Mouse (Mus musculus): ENCODE results near the gene Zfp366. TPM values are rescaled to one million over a fixed set of nuclear protein-coding genes. Genes with fewer than 3 reads are reported as not detected.
"Not testable (repeated sequence)": the region's sequence is repeated elsewhere in the genome, so short reads cannot be mapped to it uniquely, and the experiment has no call there.

Zfp366 gene
- polyA plus RNA-seq, 1 experiment from 2014 or later = 0.36 TPM

DNA sequence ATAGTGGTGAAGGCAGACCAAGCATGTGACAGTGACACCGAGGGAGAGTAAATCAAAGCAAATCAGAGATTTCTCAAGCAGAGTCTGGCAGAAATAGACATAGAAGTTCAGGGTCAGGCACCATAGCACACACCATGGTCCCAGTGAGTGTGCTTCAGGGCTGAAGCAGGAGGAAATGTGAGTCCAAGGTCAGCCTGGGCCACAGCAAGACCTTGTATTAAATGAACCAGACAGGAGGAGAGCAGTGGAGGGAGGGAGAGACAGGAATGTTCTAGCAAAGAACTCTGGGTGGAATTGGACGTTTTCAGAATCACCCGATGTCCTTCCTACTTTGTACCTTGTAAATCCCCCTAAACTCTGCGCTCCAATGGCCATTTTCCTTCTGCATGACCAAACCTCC is 21.6 kb upstream of the Zfp366 start:
- H3K4me2 ChIP-seq = no peak overlapping the region
- no peak overlapping the region for H3K4me3 ChIP-seq
- 67% methylated on average over 4 of the region's 4 CpGs for WGBS
- no peaks in the 10 kb centered on the region for H3K27me3 ChIP-seq (replicated peaks)
- H3K4me1 ChIP-seq (replicated peaks) = peaks cover 13% of the 10 kb centered on the region
- H3K36me3 ChIP-seq = no peaks in the 10 kb centered on the region
- H3K9me3 ChIP-seq (replicated peaks) = no peaks in the 10 kb centered on the region
- no peak for ATAC-seq (ENCODE audit: insufficient number of reproducible peaks, low FRiP score)
- no peak overlapping the region for H3K9ac ChIP-seq
- H3K27ac ChIP-seq (ENCODE audit: poor library complexity, severe bottlenecking) = no peak overlapping the region

DNA sequence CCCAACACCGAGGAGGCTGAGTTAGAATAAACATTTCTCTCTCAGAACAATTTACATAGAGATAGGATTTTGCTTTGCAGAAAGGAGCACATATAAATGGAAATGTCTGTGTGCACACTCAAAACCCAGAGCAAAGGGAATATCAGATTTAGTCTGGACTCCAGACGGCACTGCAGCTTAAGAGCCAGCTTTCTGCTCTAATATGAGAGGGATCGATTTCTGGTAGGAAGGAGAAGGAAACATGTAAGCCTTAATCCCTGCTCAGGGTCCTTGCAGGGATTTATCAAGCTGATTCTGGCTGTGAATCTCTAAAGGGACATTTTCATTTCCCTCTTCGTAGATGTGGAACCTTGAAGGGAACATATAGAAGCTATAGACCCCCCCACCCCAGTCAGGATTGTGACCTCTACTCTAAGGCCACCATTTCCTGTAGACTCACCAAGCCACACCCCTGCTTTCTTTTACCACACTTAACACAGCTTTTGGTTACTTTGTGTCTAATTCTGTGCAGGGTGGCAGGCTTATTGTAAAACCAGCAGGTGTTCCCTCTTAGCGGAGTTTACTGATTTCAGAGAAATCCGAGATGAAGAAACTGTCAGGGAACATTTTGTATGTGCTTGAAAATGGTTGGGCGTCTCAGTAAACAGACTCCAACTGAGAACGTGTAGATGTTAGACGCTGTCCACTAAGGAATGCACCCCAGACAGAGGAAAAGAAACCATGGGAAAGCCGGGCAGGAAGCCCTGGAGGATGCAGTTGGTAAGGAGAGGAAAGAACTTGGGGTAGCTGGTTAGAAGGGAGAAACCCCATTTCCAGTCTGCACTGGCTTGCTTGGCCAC is 20.9 kb upstream of the Zfp366 start:
- Histone ChIP-seq H3K27me3 (replicated peaks) (no peaks in the 10 kb centered on the region), H3K4me2 (no peak overlapping the region), H3K27ac (ENCODE audit: poor library complexity, severe bottlenecking) (peak overlapping the region; percentile 13; the same call in 1 of the 2 replicates), H3K9ac (no peak overlapping the region), H3K36me3 (no peaks in the 10 kb centered on the region), H3K4me1 (replicated peaks) (peaks cover 13% of the 10 kb centered on the region), H3K4me3 (no peak overlapping the region), H3K9me3 (replicated peaks) (no peaks in the 10 kb centered on the region)
- ATAC-seq (ENCODE audit: insufficient number of reproducible peaks, low FRiP score) = no peak
- WGBS = 46% methylated on average over 10 of the region's 10 CpGs

DNA sequence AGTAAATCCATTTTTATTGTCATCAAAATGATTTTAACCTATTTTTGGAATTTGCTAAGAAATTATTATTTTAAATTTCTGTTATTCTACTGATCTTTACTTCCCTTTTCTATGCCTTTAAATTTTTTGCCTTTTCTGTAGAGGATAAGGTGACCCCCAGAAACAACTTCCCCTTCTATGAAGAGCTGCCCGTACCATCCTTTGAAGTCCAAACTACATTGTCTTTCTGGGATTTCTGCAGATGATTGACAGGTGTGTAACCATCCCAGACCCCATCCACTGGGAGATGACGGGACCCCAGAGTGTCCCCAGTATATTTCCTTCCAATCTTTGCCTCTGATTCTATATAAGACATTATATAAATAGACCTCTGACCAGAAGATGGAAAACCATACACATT is 20.3 kb upstream of the Zfp366 start:
- 69% methylated on average over 2 of the region's 2 CpGs for WGBS
- Histone ChIP-seq H3K27me3 (replicated peaks) (no peaks in the 10 kb centered on the region), H3K27ac (ENCODE audit: poor library complexity, severe bottlenecking) (no peak overlapping the region), H3K4me1 (replicated peaks) (peaks cover 13% of the 10 kb centered on the region), H3K9ac (no peak overlapping the region), H3K9me3 (replicated peaks) (no peaks in the 10 kb centered on the region), H3K4me3 (no peak overlapping the region), H3K4me2 (no peak overlapping the region), H3K36me3 (no peaks in the 10 kb centered on the region)
- ATAC-seq (ENCODE audit: insufficient number of reproducible peaks, low FRiP score) = no peak

DNA sequence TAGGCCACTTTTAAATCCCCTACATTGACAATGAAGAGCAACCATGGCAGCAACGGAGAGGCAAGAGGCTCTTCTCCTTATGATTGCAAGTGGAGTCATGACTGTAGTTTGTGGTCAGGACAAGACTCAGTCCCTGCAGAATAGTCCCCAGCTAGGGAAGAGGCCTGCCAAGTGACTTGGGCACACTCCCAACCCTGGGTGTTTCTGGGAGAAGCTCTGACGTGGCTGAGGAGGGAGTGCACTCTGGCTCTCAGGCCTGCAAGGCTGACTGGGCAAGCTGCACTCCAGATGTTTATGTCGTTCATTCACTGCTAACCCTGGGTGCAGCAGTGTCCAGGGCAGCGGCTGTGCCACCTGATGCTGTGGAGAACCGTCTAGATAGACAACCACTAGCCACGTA is 15.2 kb upstream of the Zfp366 start:
- no peaks in the 10 kb centered on the region for H3K36me3 ChIP-seq
- no peak overlapping the region for H3K4me2 ChIP-seq
- WGBS = 80% methylated on average over 6 of the region's 6 CpGs
- H3K27ac ChIP-seq (ENCODE audit: poor library complexity, severe bottlenecking) = no peak overlapping the region
- H3K9ac ChIP-seq = no peak overlapping the region
- H3K4me3 ChIP-seq = no peak overlapping the region
- 0 out of 2 replicates have a peak, but pooled peaks cover 3% of the 10 kb centered on the region for H3K9me3 ChIP-seq (replicated peaks)
- no peak for ATAC-seq (ENCODE audit: insufficient number of reproducible peaks, low FRiP score)
- no peaks in the 10 kb centered on the region for H3K27me3 ChIP-seq (replicated peaks)
- H3K4me1 ChIP-seq (replicated peaks) = peaks cover 8% of the 10 kb centered on the region

DNA sequence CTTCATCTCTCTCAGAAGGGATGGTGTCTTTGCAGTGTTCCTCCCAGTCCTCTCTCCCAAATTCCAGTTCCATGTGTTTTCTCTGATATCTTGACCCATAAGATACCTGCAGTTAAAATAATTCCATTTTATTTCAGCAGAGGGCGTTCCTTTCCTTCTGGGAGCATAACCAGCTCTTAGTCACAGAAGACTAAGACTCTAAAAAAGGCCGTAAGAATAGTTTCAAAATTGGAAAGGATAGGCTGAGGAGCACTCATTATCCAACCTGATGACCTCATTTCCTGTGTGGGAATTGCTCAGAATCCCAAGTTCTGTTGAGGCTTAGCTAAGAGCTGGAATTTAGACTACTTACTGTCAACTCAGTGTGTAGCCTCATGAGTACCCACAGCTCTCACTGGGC is 14.3 kb upstream of the Zfp366 start:
- no peak for ATAC-seq (ENCODE audit: insufficient number of reproducible peaks, low FRiP score)

DNA sequence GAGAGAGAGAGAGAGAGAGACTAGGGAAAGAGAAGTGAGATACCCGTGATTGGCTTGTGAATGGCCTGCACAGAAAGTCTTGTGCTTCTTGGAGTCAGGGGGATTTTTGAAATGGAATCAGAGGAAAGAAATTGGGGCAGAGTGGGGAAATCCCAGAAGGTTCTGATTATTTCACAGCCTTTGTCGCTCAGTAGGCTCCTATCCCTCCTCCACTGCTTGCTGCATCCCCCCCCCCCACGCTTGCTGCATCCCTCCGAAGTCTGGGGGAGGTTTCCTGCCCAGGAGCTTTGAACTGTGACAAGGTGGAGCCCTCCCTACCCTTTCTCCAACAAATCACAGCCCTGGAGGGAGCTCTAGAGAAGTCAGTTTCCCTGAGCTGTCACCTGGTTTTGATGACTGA is 10.8 kb upstream of the Zfp366 start:
- no peak overlapping the region for H3K4me3 ChIP-seq
- no peak for ATAC-seq (ENCODE audit: insufficient number of reproducible peaks, low FRiP score)
- H3K4me2 ChIP-seq = no peak overlapping the region
- WGBS = 33% methylated on average over 4 of the region's 4 CpGs
- 0 out of 2 replicates have a peak, but pooled peaks cover 3% of the 10 kb centered on the region for H3K9me3 ChIP-seq (replicated peaks)
- no peaks in the 10 kb centered on the region for H3K36me3 ChIP-seq
- H3K27me3 ChIP-seq (replicated peaks) = no peaks in the 10 kb centered on the region
- no peak overlapping the region for H3K9ac ChIP-seq
- peaks cover 37% of the 10 kb centered on the region for H3K4me1 ChIP-seq (replicated peaks)
- H3K27ac ChIP-seq (ENCODE audit: poor library complexity, severe bottlenecking) = no peak overlapping the region

More for the DNA sequence above, 14.3 kb upstream of the Zfp366 start:
- WGBS = 31% methylated on average over 2 of the region's 2 CpGs
- no peaks in the 10 kb centered on the region for H3K36me3 ChIP-seq
- peaks cover 17% of the 10 kb centered on the region for H3K4me1 ChIP-seq (replicated peaks)
- no peak overlapping the region for H3K4me2 ChIP-seq
- H3K27me3 ChIP-seq (replicated peaks) = no peaks in the 10 kb centered on the region
- H3K4me3 ChIP-seq = no peak overlapping the region
- H3K27ac ChIP-seq (ENCODE audit: poor library complexity, severe bottlenecking) = no peak overlapping the region
- H3K9me3 ChIP-seq (replicated peaks) = 0 out of 2 replicates have a peak, but pooled peaks cover 3% of the 10 kb centered on the region
- no peak overlapping the region for H3K9ac ChIP-seq

DNA sequence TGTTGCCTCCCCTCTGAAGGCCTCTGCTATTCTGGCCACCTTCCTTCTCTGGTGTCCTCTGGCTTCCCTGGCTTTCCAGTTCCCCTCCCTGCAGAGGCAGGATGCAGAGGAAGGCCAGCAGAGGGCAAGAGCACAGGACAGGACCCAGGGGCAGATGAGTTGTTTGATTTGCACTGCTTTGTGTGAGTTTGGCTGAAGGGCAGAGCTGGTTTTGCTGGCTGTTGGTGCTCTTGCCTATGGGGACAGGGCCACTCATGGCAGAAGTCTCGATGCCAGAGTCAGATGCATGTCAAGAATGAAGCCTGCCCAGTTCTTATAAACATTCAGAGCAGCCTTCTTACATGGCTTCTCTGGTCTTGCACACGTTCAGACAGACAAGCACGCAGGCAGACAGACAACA is 1.8 kb upstream of the Zfp366 start:
- not testable (repeated sequence) for H3K27ac ChIP-seq (ENCODE audit: poor library complexity, severe bottlenecking); H3K4me2 ChIP-seq; H3K4me3 ChIP-seq; ATAC-seq (ENCODE audit: insufficient number of reproducible peaks, low FRiP score); H3K27me3 ChIP-seq (replicated peaks); H3K36me3 ChIP-seq; H3K9ac ChIP-seq; H3K9me3 ChIP-seq (replicated peaks)
- peaks cover 26% of the 10 kb centered on the region for H3K4me1 ChIP-seq (replicated peaks)
- WGBS = 84% methylated on average over 3 of the region's 3 CpGs

DNA sequence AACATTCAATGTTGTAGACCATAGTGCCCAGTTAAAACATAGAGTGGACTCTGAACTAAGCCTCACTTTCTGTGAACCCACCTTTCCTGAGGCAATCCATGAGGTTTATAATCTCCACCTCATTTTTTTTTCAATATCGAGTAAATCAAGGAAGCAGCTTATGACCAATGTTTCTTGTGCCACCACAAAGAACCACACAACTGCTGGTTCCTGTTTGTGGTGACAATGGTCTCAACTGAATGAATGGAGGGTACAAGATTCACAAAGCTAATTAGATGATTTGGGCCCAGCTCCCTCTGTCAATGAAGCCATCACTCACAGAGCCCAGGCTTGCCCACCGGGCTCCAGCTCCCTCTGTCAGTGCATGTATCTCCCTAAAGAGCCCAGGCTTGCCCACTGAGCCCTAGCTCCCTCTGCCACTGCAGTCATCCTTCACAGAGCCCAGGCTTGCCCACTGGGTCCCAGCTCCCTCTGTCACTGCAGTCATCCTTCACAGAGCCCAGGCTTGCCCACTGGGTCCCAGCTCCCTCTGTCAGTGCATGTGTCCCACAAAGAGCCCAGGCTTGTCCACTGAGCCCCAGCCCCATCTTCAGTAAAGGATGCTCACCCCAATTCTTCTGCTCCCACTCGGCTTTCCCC is 1.2 kb upstream of the Zfp366 start:
- H3K4me1 ChIP-seq (replicated peaks) = peaks cover 22% of the 10 kb centered on the region
- ATAC-seq (ENCODE audit: insufficient number of reproducible peaks, low FRiP score) = no peak
- H3K27me3 ChIP-seq (replicated peaks) = no peaks in the 10 kb centered on the region
- H3K36me3 ChIP-seq = no peaks in the 10 kb centered on the region
- no peak overlapping the region for H3K9ac ChIP-seq
- H3K27ac ChIP-seq (ENCODE audit: poor library complexity, severe bottlenecking) = no peak overlapping the region
- H3K4me3 ChIP-seq = no peak overlapping the region
- 78% methylated on average over 3 of the region's 3 CpGs for WGBS
- no peaks in the 10 kb centered on the region for H3K9me3 ChIP-seq (replicated peaks)
- no peak overlapping the region for H3K4me2 ChIP-seq

DNA sequence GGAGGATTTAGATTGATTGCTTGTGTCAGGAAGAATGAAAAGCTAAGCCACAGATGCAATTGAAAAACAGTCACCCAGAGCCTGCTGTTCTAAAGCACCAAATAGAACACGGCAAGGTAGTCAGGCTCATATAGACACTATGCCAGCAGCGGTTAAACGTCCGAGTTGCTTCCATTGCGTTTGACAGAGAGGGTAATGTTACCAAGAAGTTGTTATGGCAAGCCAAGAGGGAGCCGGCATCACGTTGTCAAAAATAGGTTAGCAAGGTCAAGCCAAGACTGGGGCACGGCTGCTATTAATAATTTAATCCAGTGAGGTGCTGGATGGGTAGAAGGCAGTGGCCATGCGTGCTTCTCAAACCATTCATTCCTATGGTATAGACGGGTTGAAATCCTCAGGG is 950 bp downstream of the Zfp366 start:
- WGBS = 70% methylated on average over 10 of the region's 10 CpGs
- no peak overlapping the region for H3K27ac ChIP-seq (ENCODE audit: poor library complexity, severe bottlenecking)
- no peak overlapping the region for H3K9ac ChIP-seq

DNA sequence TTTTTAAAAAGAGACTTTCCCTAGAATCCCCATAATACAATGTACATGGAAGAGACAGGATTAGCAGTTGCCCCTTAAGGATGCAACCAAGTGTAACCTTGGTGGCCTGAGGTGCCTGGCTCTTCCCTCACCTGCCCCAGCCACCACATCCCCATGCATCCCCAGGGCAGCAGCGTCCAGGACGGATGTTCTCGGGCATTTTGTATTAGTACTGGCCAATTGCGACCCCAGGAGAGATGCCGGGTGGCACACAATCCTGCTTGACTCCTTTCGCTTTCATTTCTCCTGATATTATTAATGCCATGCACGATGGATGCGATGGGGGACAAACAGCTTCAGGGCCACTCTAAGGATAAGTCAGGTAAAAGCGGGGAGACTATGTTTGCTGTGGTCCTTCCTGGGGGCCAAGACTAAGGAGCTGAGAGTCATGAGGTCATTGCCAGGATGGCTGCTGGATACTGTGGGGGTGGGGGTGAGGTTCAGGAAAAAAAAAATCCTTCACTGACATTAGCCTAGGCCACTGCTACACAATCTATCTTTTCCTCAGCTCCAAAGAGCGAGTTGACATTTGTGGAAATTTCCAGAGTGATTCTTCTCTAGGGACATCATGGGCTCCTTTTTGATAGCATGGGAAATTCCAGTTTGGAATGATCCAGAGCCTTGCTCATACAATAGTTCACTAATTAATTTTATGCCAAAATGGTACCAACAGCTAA is 1.7 kb downstream of the Zfp366 start:
- Histone ChIP-seq H3K9me3 (replicated peaks) (no peaks in the 10 kb centered on the region), H3K4me3 (no peak overlapping the region), H3K27me3 (replicated peaks) (no peaks in the 10 kb centered on the region), H3K4me1 (replicated peaks) (peaks cover 15% of the 10 kb centered on the region), H3K9ac (no peak overlapping the region), H3K36me3 (no peaks in the 10 kb centered on the region), H3K27ac (ENCODE audit: poor library complexity, severe bottlenecking) (no peak overlapping the region), H3K4me2 (no peak overlapping the region)
- no peak for ATAC-seq (ENCODE audit: insufficient number of reproducible peaks, low FRiP score)
- 92% methylated on average over 10 of the region's 10 CpGs for WGBS

More for the DNA sequence above, 950 bp downstream of the Zfp366 start:
- Histone ChIP-seq H3K36me3 (no peaks in the 10 kb centered on the region), H3K4me1 (replicated peaks) (peaks cover 15% of the 10 kb centered on the region), H3K27me3 (replicated peaks) (no peaks in the 10 kb centered on the region), H3K9me3 (replicated peaks) (no peaks in the 10 kb centered on the region), H3K4me3 (no peak overlapping the region), H3K4me2 (no peak overlapping the region)
- no peak for ATAC-seq (ENCODE audit: insufficient number of reproducible peaks, low FRiP score)

DNA sequence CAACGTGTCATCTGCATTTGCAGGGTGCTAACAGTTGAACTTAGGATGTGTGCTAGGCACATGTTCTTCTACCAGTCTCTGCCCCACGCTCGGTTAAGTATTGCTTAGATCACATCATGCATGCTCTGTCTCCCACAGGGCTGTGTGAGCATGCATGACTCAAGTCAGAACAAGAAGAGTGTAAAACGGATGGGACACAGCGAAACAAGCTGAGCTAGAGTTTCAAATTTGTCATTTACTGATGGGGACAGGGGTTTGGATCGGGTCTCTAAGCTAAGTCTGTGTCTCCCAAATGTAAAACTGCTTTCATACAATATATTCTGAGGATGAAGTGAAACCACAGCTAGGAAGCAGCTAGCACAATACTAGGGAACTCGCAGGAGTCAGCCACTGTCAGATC is 2.2 kb downstream of the Zfp366 start:
- H3K4me2 ChIP-seq = no peak overlapping the region

More for the DNA sequence above, 2.2 kb downstream of the Zfp366 start:
- no peak for ATAC-seq (ENCODE audit: insufficient number of reproducible peaks, low FRiP score)
- H3K4me1 ChIP-seq (replicated peaks) = peaks cover 15% of the 10 kb centered on the region
- no peak overlapping the region for H3K4me3 ChIP-seq
- no peaks in the 10 kb centered on the region for H3K9me3 ChIP-seq (replicated peaks)
- no peaks in the 10 kb centered on the region for H3K36me3 ChIP-seq
- WGBS = 88% methylated on average over 7 of the region's 7 CpGs
- H3K27ac ChIP-seq (ENCODE audit: poor library complexity, severe bottlenecking) = no peak overlapping the region
- no peaks in the 10 kb centered on the region for H3K27me3 ChIP-seq (replicated peaks)
- H3K9ac ChIP-seq = no peak overlapping the region

All from heart, embryonic 12.5 days (tissue).